Mouse (Mus musculus): ENCODE results near the gene Tenm4. TPM values are rescaled to one million over a fixed set of nuclear protein-coding genes. Genes with fewer than 3 reads are reported as not detected.

The Tenm4 gene
- polyA plus RNA-seq, 1 experiment from 2014 or later: 37.5 TPM

DNA sequence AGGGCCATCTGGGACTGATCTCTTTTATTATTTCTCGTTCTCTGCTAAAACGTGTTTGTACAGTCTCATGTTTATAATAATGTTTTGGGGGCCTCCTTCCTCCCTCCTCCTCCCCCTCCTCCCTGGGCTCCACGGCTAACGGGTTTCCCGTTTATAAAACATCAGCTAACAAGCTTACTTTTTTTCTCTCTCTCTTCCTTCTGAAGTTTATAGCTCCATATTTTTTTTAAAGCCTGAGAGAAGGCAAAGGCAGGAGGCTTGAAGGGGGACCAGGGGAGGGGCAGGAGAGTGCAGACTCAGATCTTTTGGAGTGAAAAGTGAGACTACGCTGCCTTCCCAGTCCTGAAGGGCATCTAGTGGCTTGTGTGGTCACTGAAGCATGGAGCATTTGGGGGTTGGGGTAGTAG is 604.0 kb downstream of the Tenm4 start:
- Histone ChIP-seq H3K27ac (no peak overlapping the region), H3K36me3 (replicated peaks; ENCODE audit: control insufficient read depth, insufficient read depth) (0 out of 2 replicates have a peak, but pooled peaks cover 7% of the 10 kb centered on the region), H3K4me1 (replicated peaks; ENCODE audit: control insufficient read depth, insufficient read depth, low read length) (no peaks in the 10 kb centered on the region), H3K4me3 (replicated peaks; ENCODE audit: low read length) (no peak overlapping the region), H3K4me2 (replicated peaks) (no peak overlapping the region), H3K9me3 (ENCODE audit: control insufficient read depth, low read length) (0 out of 2 replicates have a peak, but pooled peaks cover 6% of the 10 kb centered on the region), H3K9ac (no peak overlapping the region), H3K27me3 (ENCODE audit: control insufficient read depth, insufficient read depth, low read length) (no peaks in the 10 kb centered on the region)
- no peak for DNase-seq (ENCODE audit: low spot score)
- 57% methylated on average over 6 of the region's 6 CpGs for WGBS
- ATAC-seq (ENCODE audit: low FRiP score): no peak

DNA sequence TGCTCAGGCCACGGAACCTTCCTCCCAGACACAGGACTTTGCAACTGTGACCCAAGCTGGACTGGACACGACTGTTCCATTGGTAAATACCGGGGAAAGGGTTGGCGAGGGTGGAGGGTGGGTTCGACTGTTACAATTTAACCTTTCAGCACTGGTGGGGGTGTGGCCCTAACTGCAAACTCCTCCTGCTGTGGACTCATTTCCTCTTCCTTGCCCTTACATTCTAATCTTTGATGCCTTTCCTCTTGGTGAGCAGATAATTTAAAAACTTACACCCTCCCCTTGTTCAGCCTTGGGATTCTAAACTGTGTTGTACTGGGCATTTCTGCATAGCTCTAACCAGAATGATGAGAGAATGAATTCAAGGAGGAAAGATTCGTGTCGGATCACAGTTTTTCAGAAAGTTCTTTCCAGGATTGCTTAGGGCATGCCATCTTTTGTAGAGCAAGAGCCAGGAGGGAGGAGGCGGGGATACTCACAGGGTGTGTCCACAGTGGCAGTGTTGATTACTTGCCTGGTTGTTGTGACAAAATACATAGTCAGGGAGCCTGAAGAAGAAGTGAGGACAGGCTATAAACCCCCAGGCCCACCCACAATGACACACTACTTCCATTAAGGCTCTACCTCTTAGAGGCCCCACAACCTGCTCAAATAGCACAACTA is 607.0 kb downstream of the Tenm4 start:
- no peak for DNase-seq (ENCODE audit: low spot score)
- no peaks in the 10 kb centered on the region for H3K27me3 ChIP-seq (ENCODE audit: control insufficient read depth, insufficient read depth, low read length)
- no peak for ATAC-seq (ENCODE audit: low FRiP score)
- H3K4me3 ChIP-seq (replicated peaks; ENCODE audit: low read length): no peak overlapping the region
- no peaks in the 10 kb centered on the region for H3K4me1 ChIP-seq (replicated peaks; ENCODE audit: control insufficient read depth, insufficient read depth, low read length)
- H3K4me2 ChIP-seq (replicated peaks): no peak overlapping the region
- no peak overlapping the region for H3K27ac ChIP-seq
- 0 out of 2 replicates have a peak, but pooled peaks cover 6% of the 10 kb centered on the region for H3K9me3 ChIP-seq (ENCODE audit: control insufficient read depth, low read length)
- WGBS: 91% methylated on average over 8 of the region's 8 CpGs
- no peaks in the 10 kb centered on the region for H3K36me3 ChIP-seq (replicated peaks; ENCODE audit: control insufficient read depth, insufficient read depth)
- H3K9ac ChIP-seq: no peak overlapping the region

DNA sequence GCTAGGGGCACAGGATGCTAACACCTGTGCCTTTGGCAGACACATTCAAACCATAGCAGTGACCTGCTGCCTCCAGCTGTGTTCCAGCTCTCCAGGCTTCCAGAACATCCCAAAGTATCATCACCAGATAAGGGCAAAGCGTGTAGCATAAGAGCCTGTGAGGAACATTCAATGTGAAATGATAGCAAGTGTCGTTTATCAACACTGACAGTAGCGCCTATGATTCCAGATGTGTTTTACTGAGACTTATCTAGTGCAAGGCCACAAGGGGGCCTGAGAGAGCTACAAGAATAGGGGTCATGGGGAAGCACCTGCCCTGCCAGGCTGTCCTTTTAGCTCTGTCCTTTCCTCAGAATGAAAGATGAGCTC is 607.5 kb downstream of the Tenm4 start:
- no peak overlapping the region for H3K27ac ChIP-seq
- no peaks in the 10 kb centered on the region for H3K36me3 ChIP-seq (replicated peaks; ENCODE audit: control insufficient read depth, insufficient read depth)
- no peaks in the 10 kb centered on the region for H3K27me3 ChIP-seq (ENCODE audit: control insufficient read depth, insufficient read depth, low read length)
- H3K4me1 ChIP-seq (replicated peaks; ENCODE audit: control insufficient read depth, insufficient read depth, low read length): no peaks in the 10 kb centered on the region
- ATAC-seq (ENCODE audit: low FRiP score) (no peak), DNase-seq (ENCODE audit: low spot score) (no peak)
- no peak overlapping the region for H3K9ac ChIP-seq
- 75% methylated on average over 3 of the region's 3 CpGs for WGBS
- no peak overlapping the region for H3K4me2 ChIP-seq (replicated peaks)
- 0 out of 2 replicates have a peak, but pooled peaks cover 6% of the 10 kb centered on the region for H3K9me3 ChIP-seq (ENCODE audit: control insufficient read depth, low read length)
- H3K4me3 ChIP-seq (replicated peaks; ENCODE audit: low read length): no peak overlapping the region

DNA sequence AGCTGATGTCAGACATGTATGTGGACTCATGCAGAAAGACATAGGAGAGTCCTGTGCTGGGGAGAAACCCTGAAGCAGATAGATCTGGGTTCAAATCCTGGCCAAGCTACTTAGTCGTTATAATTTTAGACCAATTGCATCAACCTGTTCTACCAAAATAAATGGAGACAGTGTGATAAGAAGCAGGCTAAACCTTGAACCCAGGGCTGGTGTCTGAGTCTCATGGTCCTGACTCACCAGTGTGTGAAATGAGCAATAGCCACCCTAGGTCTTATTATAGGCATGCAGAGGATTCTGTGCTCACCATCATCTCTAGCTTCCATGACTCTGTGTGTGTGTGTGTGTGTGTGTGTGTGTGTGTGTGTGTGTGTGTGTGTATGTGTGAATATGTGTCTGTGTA is 609.5 kb downstream of the Tenm4 start:
- Histone ChIP-seq H3K36me3 (replicated peaks; ENCODE audit: control insufficient read depth, insufficient read depth) (no peaks in the 10 kb centered on the region), H3K9ac (no peak overlapping the region), H3K4me1 (replicated peaks; ENCODE audit: control insufficient read depth, insufficient read depth, low read length) (no peaks in the 10 kb centered on the region), H3K4me3 (replicated peaks; ENCODE audit: low read length) (no peak overlapping the region), H3K9me3 (ENCODE audit: control insufficient read depth, low read length) (0 out of 2 replicates have a peak, but pooled peaks cover 6% of the 10 kb centered on the region), H3K4me2 (replicated peaks) (no peak overlapping the region), H3K27me3 (ENCODE audit: control insufficient read depth, insufficient read depth, low read length) (no peaks in the 10 kb centered on the region), H3K27ac (no peak overlapping the region; the same call in 1 of the 2 replicates)
- DNase-seq (ENCODE audit: low spot score) (no peak), ATAC-seq (ENCODE audit: low FRiP score) (no peak)
- 87% methylated on average over 1 of the region's 1 CpGs for WGBS

DNA sequence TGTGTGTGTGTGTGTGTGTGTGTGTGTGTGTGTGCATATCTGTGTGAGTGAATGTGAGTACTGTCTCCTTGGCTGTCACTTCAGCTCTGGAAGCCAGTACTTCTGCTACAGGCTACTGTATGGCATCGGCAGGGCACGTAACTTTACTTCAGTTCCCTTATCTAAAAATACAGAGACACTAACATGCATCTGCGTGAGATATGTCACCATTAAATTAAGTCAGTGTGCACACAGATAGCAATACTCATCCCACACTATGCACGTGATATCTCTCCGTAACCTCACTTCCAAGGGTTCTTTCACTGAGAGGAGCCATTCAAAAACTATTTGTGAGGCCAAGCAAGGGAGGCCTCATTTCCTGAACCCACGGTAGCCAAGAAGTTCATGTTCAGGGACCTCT is 610.0 kb downstream of the Tenm4 start:
- no peak overlapping the region for H3K4me3 ChIP-seq (replicated peaks; ENCODE audit: low read length)
- no peak overlapping the region for H3K27ac ChIP-seq
- 76% methylated on average over 6 of the region's 6 CpGs for WGBS
- H3K4me1 ChIP-seq (replicated peaks; ENCODE audit: control insufficient read depth, insufficient read depth, low read length): no peaks in the 10 kb centered on the region; the same call in 1 of the 2 replicates
- H3K4me2 ChIP-seq (replicated peaks): no peak overlapping the region
- ATAC-seq (ENCODE audit: low FRiP score) (no peak), DNase-seq (ENCODE audit: low spot score) (no peak)
- 0 out of 2 replicates have a peak, but pooled peaks cover 6% of the 10 kb centered on the region for H3K9me3 ChIP-seq (ENCODE audit: control insufficient read depth, low read length)
- H3K27me3 ChIP-seq (ENCODE audit: control insufficient read depth, insufficient read depth, low read length): no peaks in the 10 kb centered on the region
- no peak overlapping the region for H3K9ac ChIP-seq
- no peaks in the 10 kb centered on the region for H3K36me3 ChIP-seq (replicated peaks; ENCODE audit: control insufficient read depth, insufficient read depth)

DNA sequence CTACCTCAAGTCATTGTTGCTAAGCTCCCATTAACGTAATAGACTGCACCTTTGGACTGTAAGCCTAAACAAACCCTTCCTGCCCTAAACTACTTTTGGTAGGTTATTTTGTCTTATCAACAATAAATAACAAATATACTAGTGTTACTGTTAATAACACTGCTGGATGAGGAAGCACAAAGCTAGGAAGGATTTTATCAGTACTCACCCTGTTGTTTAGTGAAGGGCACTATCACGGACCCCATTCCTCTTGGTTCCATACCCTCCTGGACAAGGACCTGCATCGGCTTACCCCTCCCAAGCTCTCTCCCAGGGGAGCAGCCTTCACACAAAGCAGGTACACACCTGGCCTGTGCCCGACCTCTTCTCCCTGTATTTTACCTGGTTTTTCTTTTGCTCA is 611.6 kb downstream of the Tenm4 start:
- no peak overlapping the region for H3K9ac ChIP-seq
- WGBS: 91% methylated on average over 4 of the region's 4 CpGs
- H3K4me1 ChIP-seq (replicated peaks; ENCODE audit: control insufficient read depth, insufficient read depth, low read length): no peaks in the 10 kb centered on the region; the same call in 1 of the 2 replicates
- no peak overlapping the region for H3K4me3 ChIP-seq (replicated peaks; ENCODE audit: low read length)
- DNase-seq (ENCODE audit: low spot score): no peak
- no peaks in the 10 kb centered on the region for H3K27me3 ChIP-seq (ENCODE audit: control insufficient read depth, insufficient read depth, low read length)
- no peaks in the 10 kb centered on the region for H3K36me3 ChIP-seq (replicated peaks; ENCODE audit: control insufficient read depth, insufficient read depth)
- H3K4me2 ChIP-seq (replicated peaks): no peak overlapping the region
- no peaks in the 10 kb centered on the region for H3K9me3 ChIP-seq (ENCODE audit: control insufficient read depth, low read length)
- no peak for ATAC-seq (ENCODE audit: low FRiP score)
- no peak overlapping the region for H3K27ac ChIP-seq

DNA sequence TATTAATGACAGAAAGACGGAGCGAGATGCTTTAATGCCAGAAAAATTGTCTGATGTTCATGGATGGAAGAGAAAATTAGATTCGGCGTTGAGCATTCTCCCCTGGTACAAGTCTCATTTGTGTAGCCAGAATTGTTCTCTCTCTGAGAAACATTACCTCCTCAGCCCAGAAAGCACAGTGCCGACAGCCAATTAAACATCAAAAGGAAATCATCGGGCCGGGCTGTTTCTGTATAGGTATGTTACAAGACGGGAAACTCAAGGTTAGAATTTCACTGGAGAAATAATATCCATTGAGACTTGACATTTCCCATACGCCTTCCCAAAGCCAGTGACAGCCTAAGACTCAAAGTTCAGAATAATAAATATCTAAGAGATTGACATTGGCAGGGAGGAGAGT is 614.8 kb downstream of the Tenm4 start:
- Histone ChIP-seq H3K4me3 (replicated peaks; ENCODE audit: low read length) (no peak overlapping the region), H3K27me3 (ENCODE audit: control insufficient read depth, insufficient read depth, low read length) (no peaks in the 10 kb centered on the region), H3K9me3 (ENCODE audit: control insufficient read depth, low read length) (no peaks in the 10 kb centered on the region), H3K9ac (no peak overlapping the region), H3K36me3 (replicated peaks; ENCODE audit: control insufficient read depth, insufficient read depth) (no peaks in the 10 kb centered on the region), H3K27ac (no peak overlapping the region), H3K4me1 (replicated peaks; ENCODE audit: control insufficient read depth, insufficient read depth, low read length) (no peaks in the 10 kb centered on the region; the same call in 1 of the 2 replicates), H3K4me2 (replicated peaks) (no peak overlapping the region)
- no peak for ATAC-seq (ENCODE audit: low FRiP score)
- DNase-seq (ENCODE audit: low spot score): no peak
- 41% methylated on average over 9 of the region's 9 CpGs for WGBS

DNA sequence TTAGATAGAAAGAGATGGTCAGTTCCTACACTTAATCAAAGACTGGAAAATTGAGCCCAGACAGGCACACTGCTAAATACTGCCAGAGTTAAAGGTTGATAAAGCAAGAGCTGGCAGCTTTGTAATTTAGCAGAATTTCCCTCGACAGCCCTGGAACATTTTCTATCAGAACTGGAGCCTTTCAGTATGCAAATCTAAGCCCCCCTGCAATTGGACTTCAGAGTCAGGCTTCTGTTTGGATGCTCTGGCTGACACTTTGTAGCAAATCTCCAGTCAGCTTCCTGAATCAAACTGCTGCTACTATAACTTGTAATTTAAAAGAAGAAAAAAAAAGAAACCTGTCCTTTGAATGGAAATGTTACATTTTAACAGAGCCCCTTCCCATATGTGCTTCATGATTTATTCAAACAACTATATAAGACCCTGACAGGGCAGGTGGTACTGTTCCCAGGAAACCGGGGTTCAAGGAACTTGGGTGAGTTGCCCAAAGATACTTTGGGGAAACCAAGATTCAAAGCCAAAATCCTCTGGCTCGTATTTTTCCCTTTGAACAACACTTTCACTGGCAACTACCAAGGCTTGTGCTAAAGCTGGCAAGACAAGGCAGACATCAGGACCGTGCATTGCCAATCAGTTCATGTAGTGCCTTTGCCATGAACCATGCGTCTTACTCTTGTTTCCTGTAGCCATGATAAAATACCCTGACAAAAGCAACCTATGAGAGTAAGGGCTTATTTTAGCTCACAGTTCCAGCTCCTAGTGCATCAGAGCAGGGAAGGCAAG is 615.4 kb downstream of the Tenm4 start:
- H3K4me3 ChIP-seq (replicated peaks; ENCODE audit: low read length): no peak overlapping the region
- no peak overlapping the region for H3K9ac ChIP-seq
- no peaks in the 10 kb centered on the region for H3K27me3 ChIP-seq (ENCODE audit: control insufficient read depth, insufficient read depth, low read length)
- DNase-seq (ENCODE audit: low spot score) (no peak), ATAC-seq (ENCODE audit: low FRiP score) (no peak)
- no peak overlapping the region for H3K4me2 ChIP-seq (replicated peaks)
- no peak overlapping the region; the same call in 1 of the 2 replicates for H3K27ac ChIP-seq
- no peaks in the 10 kb centered on the region for H3K36me3 ChIP-seq (replicated peaks; ENCODE audit: control insufficient read depth, insufficient read depth)
- H3K9me3 ChIP-seq (ENCODE audit: control insufficient read depth, low read length): no peaks in the 10 kb centered on the region
- no peaks in the 10 kb centered on the region; the same call in 1 of the 2 replicates for H3K4me1 ChIP-seq (replicated peaks; ENCODE audit: control insufficient read depth, insufficient read depth, low read length)
- WGBS: 69% methylated on average over 5 of the region's 5 CpGs

DNA sequence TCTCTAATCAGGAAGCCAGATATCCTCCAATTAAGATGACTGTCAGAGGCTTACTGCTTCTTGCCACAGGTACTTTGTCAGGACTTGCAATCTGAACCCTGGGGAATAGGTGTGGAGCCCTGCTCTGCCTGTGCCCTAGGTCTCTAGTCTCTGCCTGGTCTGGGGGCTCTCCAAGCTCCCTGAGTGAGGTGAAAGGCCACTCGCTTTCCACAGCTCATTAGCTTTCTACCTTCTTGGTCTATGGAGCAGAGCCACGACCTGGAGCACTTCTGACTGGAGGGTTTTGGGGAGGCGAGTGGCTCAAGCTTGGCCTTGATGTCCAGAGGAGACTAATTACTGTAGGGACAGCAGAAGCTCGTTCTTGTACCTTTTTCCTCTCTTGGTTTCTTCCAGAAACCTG is 617.1 kb downstream of the Tenm4 start:
- H3K36me3 ChIP-seq (replicated peaks; ENCODE audit: control insufficient read depth, insufficient read depth): no peaks in the 10 kb centered on the region
- 73% methylated on average over 4 of the region's 4 CpGs for WGBS

More for the DNA sequence above, 617.1 kb downstream of the Tenm4 start:
- DNase-seq (ENCODE audit: low spot score) (no peak), ATAC-seq (ENCODE audit: low FRiP score) (no peak)
- H3K4me2 ChIP-seq (replicated peaks): no peak overlapping the region
- no peaks in the 10 kb centered on the region; the same call in 1 of the 2 replicates for H3K4me1 ChIP-seq (replicated peaks; ENCODE audit: control insufficient read depth, insufficient read depth, low read length)
- H3K27ac ChIP-seq: no peak overlapping the region
- no peaks in the 10 kb centered on the region for H3K27me3 ChIP-seq (ENCODE audit: control insufficient read depth, insufficient read depth, low read length)
- no peak overlapping the region for H3K9ac ChIP-seq
- no peaks in the 10 kb centered on the region for H3K9me3 ChIP-seq (ENCODE audit: control insufficient read depth, low read length)
- no peak overlapping the region for H3K4me3 ChIP-seq (replicated peaks; ENCODE audit: low read length)
